Mouse (Mus musculus) cortical plate, adult 2 months (tissue): ENCODE measurements around the gene Mpg.

ENCODE experiments used
- CTCF ChIP-seq: fragments of 200-500 bp; IDR thresholded peaks from 2 replicates; pipeline ENCODE4 v1.5.1; 2011; ENCODE audit warnings: mild to moderate bottlenecking, control low read depth, low read length; ENCODE audit not compliant: insufficient read depth; ENCODE audit errors: extremely low read depth
- POLR2A ChIP-seq: fragments of 200-500 bp; IDR thresholded peaks from 2 replicates; pipeline ENCODE4 v1.6.1; 2011; ENCODE audit warnings: mild to moderate bottlenecking, low read length, control low read depth; ENCODE audit not compliant: insufficient read depth; ENCODE audit errors: extremely low read depth

GRCm38 (mm10) chr11:32244064-32244463, 17.8 kb downstream of the Mpg start:
- TF ChIP-seq CTCF: no peak
- TF ChIP-seq POLR2A: no peak
